ENCODE assay signal across 9 mouse cellular contexts in genomic region chr10:81418216-81419070, GRCm38 (mm10). TPM values are rescaled to one million over a fixed set of nuclear protein-coding genes. Genes with fewer than 3 reads are reported as not detected.
A peak's percentile ranks its signal among the peaks of the same experiment; 100 is the strongest.
DNase-seq lines count a peak whose midpoint lies in the region; ATAC-seq and TF ChIP-seq lines count a peak whose summit lies in the region.
"Had no signal": no experiment of that assay in that cellular context is flagged by ENCODE, and none has a peak within 500 bp of the region (broad histone marks: within the 10 kb centered on the region; RNA-seq: fewer than 3 reads in every experiment).

No protein-coding gene starts in this region.

- H3K4me2 ChIP-seq in neural tube, embryonic 12.5 days (replicated peaks): peak overlapping the region; percentile 4; the same call in 1 of the 2 replicates
- no peak overlapping the region for H3K4me2 ChIP-seq in midbrain, embryonic 14.5 days (ENCODE audit: low read length)

- intact Hi-C loops in gastrocnemius, postnatal 36 days (cut with DNase I): no loop called here

- H3K27ac ChIP-seq in cerebellum, adult 2 months (ENCODE audit: insufficient read depth, low read length): peak overlapping the region; percentile 95
- H3K27ac ChIP-seq in neural tube, embryonic 12.5 days: no peak overlapping the region
- 0 out of 2 replicates have a peak overlapping the region, but pooled peaks have one; percentile 26 for H3K27ac ChIP-seq in midbrain, embryonic 14.5 days (replicated peaks; ENCODE audit: low read depth, low read length)

- peaks cover 89% of the 10 kb centered on the region for H3K4me1 ChIP-seq in cerebellum, adult 2 months (ENCODE audit: control insufficient read depth, insufficient read depth, low read length)
- H3K4me1 ChIP-seq in neural tube, embryonic 12.5 days: peaks cover 57% of the 10 kb centered on the region
- peaks cover 23% of the 10 kb centered on the region for H3K4me1 ChIP-seq in midbrain, embryonic 14.5 days (ENCODE audit: control insufficient read depth, insufficient read depth, low read length)

- no peak overlapping the region for H3K4me3 ChIP-seq in cerebellum, adult 2 months (replicated peaks; ENCODE audit: insufficient read depth, low read depth, low read length)
- H3K4me3 ChIP-seq in neural tube, embryonic 12.5 days: no peak overlapping the region
- no peak overlapping the region for H3K4me3 ChIP-seq in midbrain, embryonic 14.5 days (replicated peaks; ENCODE audit: low read depth, low read length)

- 0 out of 2 replicates have a peak overlapping the region, but pooled peaks have one; percentile 21 for H3K9ac ChIP-seq in neural tube, embryonic 12.5 days
- H3K9ac ChIP-seq in midbrain, embryonic 14.5 days (replicated peaks; ENCODE audit: low read length): no peak overlapping the region; the same call in none of the 2 replicates

- 0 out of 2 replicates have a peak, but pooled peaks cover 7% of the 10 kb centered on the region for H3K36me3 ChIP-seq in neural tube, embryonic 12.5 days
- 0 out of 2 replicates have a peak, but pooled peaks cover 2% of the 10 kb centered on the region for H3K36me3 ChIP-seq in midbrain, embryonic 14.5 days (ENCODE audit: control insufficient read depth, insufficient read depth, low read length)

- TF ChIP-seq CTCF in cerebellum, adult 2 months (IDR thresholded peaks at IDR 0.05; ENCODE audit: borderline replicate concordance, insufficient read depth, low read depth, low read length): no peak

- H3K9me3 ChIP-seq in neural tube, embryonic 12.5 days: no peaks in the 10 kb centered on the region
- H3K9me3 ChIP-seq in midbrain, embryonic 14.5 days (ENCODE audit: control insufficient read depth, low read length): no peaks in the 10 kb centered on the region

- no peak for ATAC-seq in neural tube, embryonic 12.5 days (ENCODE audit: low FRiP score, low read depth)
- ATAC-seq in midbrain, embryonic 14.5 days (ENCODE audit: low FRiP score, low TSS enrichment): no peak
- ATAC-seq in CD4-positive, CD25-positive, alpha-beta regulatory T cell, adult 4 months: no peak

- no peak for TF ChIP-seq POLR2A in cerebellum, adult 2 months (IDR thresholded peaks at IDR 0.05; ENCODE audit: borderline replicate concordance, insufficient read depth, low read length)

- H3K27me3 ChIP-seq in cerebellum, adult 2 months (ENCODE audit: control insufficient read depth, insufficient read depth, low read length): no peaks in the 10 kb centered on the region
- H3K27me3 ChIP-seq in neural tube, embryonic 12.5 days (replicated peaks): peaks cover 2% of the 10 kb centered on the region; the same call in 1 of the 2 replicates
- H3K27me3 ChIP-seq in midbrain, embryonic 14.5 days (ENCODE audit: control insufficient read depth, insufficient read depth, low read length): no peaks in the 10 kb centered on the region

- whole genome bisulfite sequencing in cerebellum, adult 2 months: 14% methylated on average over 11 of the region's 11 CpGs
- WGBS in neural tube, embryonic 12.5 days: 39% methylated on average over 11 of the region's 11 CpGs
- WGBS in midbrain, embryonic 14.5 days: 42% methylated on average over 11 of the region's 11 CpGs

- peak; percentile 20 to 27 for DNase-seq in cerebellum, adult 2 months
- DNase-seq in cerebellum, adult 8-10 months: no peak
- DNase-seq in neural tube, embryonic 10.5 days (ENCODE audit: extremely low spot score, low spot score): no peak
- peak; percentile 4 to 13 for DNase-seq in gastrocnemius, postnatal 36 days
- no peak for DNase-seq in midbrain, embryonic 14.5 days
- no peak for DNase-seq in lung, postnatal 10 days

RNA-seq across cellular contexts. Expression of gene Smim24, which starts 25.6 kb away (rescaled TPM):
- 1.2 and 1.7 TPM in 2 replicates for polyA plus RNA-seq in cerebellum, adult 2 months (2012; rRNA removed)
- polyA plus RNA-seq in neural tube, embryonic 12.5 days (2016; fragmentation: Nextera tagmentation; extraction: Ambion mirVana): 2.1 and 2.7 TPM in 2 replicates
- total RNA-seq in gastrocnemius, postnatal 36 days (2021): under 1 TPM; 0.37 to 0.38 TPM
- 1.0 and 1.2 TPM in 2 replicates for polyA plus RNA-seq in midbrain, embryonic 14.5 days (2014; fragmentation: Nextera tagmentation; extraction: Ambion mirVana)
- polyA plus RNA-seq in CD4-positive, CD25-positive, alpha-beta regulatory T cell, adult 4 months (2017; shearing (Covaris generic)): 10 to 100 TPM in 1 of 2 experiments, 1 to 10 TPM in 1; 9.0 to 10.8 TPM

RNA-seq across cellular contexts. Expression of gene Gm48552, which starts 29.6 kb away (rescaled TPM):
- polyA plus RNA-seq in cerebellum, adult 2 months (2012; rRNA removed): 10.7 and 13.8 TPM in 2 replicates
- 2.3 and 2.5 TPM in 2 replicates for polyA plus RNA-seq in neural tube, embryonic 12.5 days (2016; fragmentation: Nextera tagmentation; extraction: Ambion mirVana)
- under 1 TPM; 0.59 to 0.77 TPM for total RNA-seq in gastrocnemius, postnatal 36 days (2021)
- polyA plus RNA-seq in midbrain, embryonic 14.5 days (2014; fragmentation: Nextera tagmentation; extraction: Ambion mirVana): 1.3 and 2.9 TPM in 2 replicates
- 1 to 10 TPM in 1 of 2 experiments, under 1 TPM in 1; 0.71 to 2.3 TPM for polyA plus RNA-seq in CD4-positive, CD25-positive, alpha-beta regulatory T cell, adult 4 months (2017; shearing (Covaris generic))
- total RNA-seq: neutrophil, adult 5-6 weeks had no signal

RNA-seq across cellular contexts. Expression of gene Gm48551, which starts 34.2 kb away (rescaled TPM):
- 10.2 and 10.8 TPM in 2 replicates for polyA plus RNA-seq in cerebellum, adult 2 months (2012; rRNA removed)
- 5.0 and 5.3 TPM in 2 replicates for polyA plus RNA-seq in neural tube, embryonic 12.5 days (2016; fragmentation: Nextera tagmentation; extraction: Ambion mirVana)
- total RNA-seq in gastrocnemius, postnatal 36 days (2021): 1 to 10 TPM in 1 of 2 experiments, under 1 TPM in 1; 0.89 to 1.2 TPM
- polyA plus RNA-seq in midbrain, embryonic 14.5 days (2014; fragmentation: Nextera tagmentation; extraction: Ambion mirVana): 4.5 and 8.2 TPM in 2 replicates
- 1 to 10 TPM; 2.2 to 3.7 TPM for polyA plus RNA-seq in CD4-positive, CD25-positive, alpha-beta regulatory T cell, adult 4 months (2017; shearing (Covaris generic))

RNA-seq across cellular contexts. Expression of gene Dohh, which starts 34.2 kb away (rescaled TPM):
- 87.7 and 93.1 TPM in 2 replicates for polyA plus RNA-seq in cerebellum, adult 2 months (2012; rRNA removed)
- polyA plus RNA-seq in neural tube, embryonic 12.5 days (2016; fragmentation: Nextera tagmentation; extraction: Ambion mirVana): 75.6 and 77.9 TPM in 2 replicates
- total RNA-seq in gastrocnemius, postnatal 36 days (2021): 10 to 100 TPM; 36.5 to 42.5 TPM
- 59.5 and 79.6 TPM in 2 replicates for polyA plus RNA-seq in midbrain, embryonic 14.5 days (2014; fragmentation: Nextera tagmentation; extraction: Ambion mirVana)
- polyA plus RNA-seq in CD4-positive, CD25-positive, alpha-beta regulatory T cell, adult 4 months (2017; shearing (Covaris generic)): 10 to 100 TPM in 1 of 2 experiments, 1 to 10 TPM in 1; 9.4 to 13.9 TPM

RNA-seq across cellular contexts. Expression of gene Nfic, which starts 37.0 kb away (rescaled TPM):
- polyA plus RNA-seq in cerebellum, adult 2 months (2012; rRNA removed): 103 and 108 TPM in 2 replicates
- polyA plus RNA-seq in neural tube, embryonic 12.5 days (2016; fragmentation: Nextera tagmentation; extraction: Ambion mirVana): 21.7 and 22.2 TPM in 2 replicates
- 100 to 1,000 TPM; 219 to 237 TPM for total RNA-seq in gastrocnemius, postnatal 36 days (2021)
- polyA plus RNA-seq in midbrain, embryonic 14.5 days (2014; fragmentation: Nextera tagmentation; extraction: Ambion mirVana): 11.2 and 13.7 TPM in 2 replicates
- 10 to 100 TPM; 14.2 to 19.2 TPM for polyA plus RNA-seq in CD4-positive, CD25-positive, alpha-beta regulatory T cell, adult 4 months (2017; shearing (Covaris generic))

Comparison
In these comparisons a context has a peak if more than half of its experiments do, and no peak if none do; other contexts are left out.
1. DNase-seq: peak in cerebellum, adult 2 months (2 of 2) and gastrocnemius, postnatal 36 days (2 of 2); none in cerebellum, adult 8-10 months (single experiment), neural tube, embryonic 10.5 days (single experiment), midbrain, embryonic 14.5 days (single experiment) and lung, postnatal 10 days (single experiment).